Mouse (Mus musculus) myocyte (in vitro differentiated cells): Measurements from ENCODE around the gene Gm5426. TPM values are rescaled to one million over a fixed set of nuclear protein-coding genes. Genes with fewer than 3 reads are reported as not detected.
"Not testable (repeated sequence)": the region's sequence is repeated elsewhere in the genome, so short reads cannot be mapped to it uniquely, and the experiment has no call there.

Experiments used
- H3K27me3 ChIP-seq: one replicate; pipeline ENCODE4 v1.6.1; 2011; ENCODE audit not compliant: control insufficient read depth, insufficient read depth, insufficient read length
- H3K36me3 ChIP-seq: one replicate; pipeline ENCODE4 v1.6.1; 2011; ENCODE audit not compliant: control insufficient read depth, insufficient read depth
- H3K4me2 ChIP-seq: one replicate; pipeline ENCODE4 v1.6.1; 2011; ENCODE audit warnings: low read depth, control low read depth
- H3K4me3 ChIP-seq: one replicate; pipeline ENCODE4 v1.5.1; 2011; ENCODE audit warnings: mild to moderate bottlenecking, control low read depth, moderate library complexity
- H3K79me2 ChIP-seq: one replicate; pipeline ENCODE4 v1.6.1; 2011; ENCODE audit not compliant: control insufficient read depth, insufficient read depth
- H3ac ChIP-seq: one replicate; pipeline ENCODE4 v1.6.1; 2011; ENCODE audit not compliant: control insufficient read depth, insufficient read length
- CEBPB ChIP-seq: IDR thresholded peaks from 2 replicates; pipeline ENCODE4 v1.6.1; 2011; ENCODE audit warnings: mild to moderate bottlenecking, moderate library complexity; ENCODE audit not compliant: poor library complexity, insufficient read depth, severe bottlenecking
- E2F4 ChIP-seq: IDR thresholded peaks from one replicate; pipeline ENCODE4 v1.6.1; 2011; ENCODE audit warnings: mild to moderate bottlenecking, control low read depth, moderate library complexity; ENCODE audit not compliant: insufficient read depth
- MAX ChIP-seq: IDR thresholded peaks from one replicate; pipeline ENCODE4 v1.6.1; 2011; ENCODE audit warnings: low read depth, mild to moderate bottlenecking, control low read depth
- MYOD1 ChIP-seq, 3 experiments: IDR thresholded peaks; one replicate each; pipeline ENCODE4 v1.6.1; 2011; ENCODE audit warnings: control low read depth in 2 of 3, low read depth in 2 of 3, mild to moderate bottlenecking in 2 of 3, moderate library complexity in 1 of 3; ENCODE audit not compliant: insufficient read length in 2 of 3, control insufficient read depth in 1 of 3
- MYOG ChIP-seq, 3 experiments: IDR thresholded peaks; one replicate each; pipeline ENCODE4 v1.6.1; 2011; ENCODE audit warnings: control low read depth in 2 of 3, low read depth in 2 of 3, mild to moderate bottlenecking in 2 of 3; ENCODE audit not compliant: insufficient read length in 2 of 3, control insufficient read depth in 1 of 3, insufficient read depth in 1 of 3
- POLR2A ChIP-seq: IDR thresholded peaks from one replicate; pipeline ENCODE4 v1.6.1; 2011; ENCODE audit warnings: low read depth, mild to moderate bottlenecking, control low read depth, moderate library complexity; ENCODE audit not compliant: insufficient read length
- POLR2AphosphoS2 ChIP-seq: IDR thresholded peaks from one replicate; pipeline ENCODE4 v1.6.1; 2011; ENCODE audit warnings: low read depth, control low read depth; ENCODE audit not compliant: insufficient read length
- REST ChIP-seq: IDR thresholded peaks from one replicate; pipeline ENCODE4 v1.6.1; 2011; ENCODE audit warnings: mild to moderate bottlenecking, control low read depth, moderate library complexity; ENCODE audit not compliant: insufficient read depth, insufficient read length
- SRF ChIP-seq: IDR thresholded peaks from one replicate; pipeline ENCODE4 v1.6.1; 2011; ENCODE audit warnings: low read depth; ENCODE audit not compliant: control insufficient read depth, insufficient read length
- TCF12 ChIP-seq: IDR thresholded peaks from one replicate; pipeline ENCODE4 v1.6.1; 2011; ENCODE audit warnings: mild to moderate bottlenecking, control low read depth; ENCODE audit not compliant: poor library complexity, insufficient read depth, severe bottlenecking
- TCF3 ChIP-seq: IDR thresholded peaks from one replicate; pipeline ENCODE4 v1.6.1; 2011; ENCODE audit warnings: low read depth, control low read depth; ENCODE audit not compliant: insufficient read length
- USF1 ChIP-seq: IDR thresholded peaks from one replicate; pipeline ENCODE4 v1.6.1; 2011; ENCODE audit warnings: low read depth, mild to moderate bottlenecking, control low read depth, moderate library complexity
- polyA plus RNA-seq: library from polyadenylated mRNA; unstranded; fragments of >200 nt; fragmentation: generic; extraction: Trizol; gene quantifications from one replicate; pipeline ENCODE4 v1.2.1, GENCODE M21; 2012; ENCODE audit warnings: missing spikeins

The Gm5426 gene
- polyA plus RNA-seq, 1 experiment = not detected

GRCm38 (mm10) chr10:96130406-96130805 is 6.0 kb upstream of the Gm5426 start:
- no peaks in the 10 kb centered on the region for H3K36me3 ChIP-seq
- no peaks in the 10 kb centered on the region for H3K79me2 ChIP-seq
- H3ac ChIP-seq = no peak overlapping the region
- H3K4me2 ChIP-seq = no peak overlapping the region
- H3K4me3 ChIP-seq = no peak overlapping the region
- no peaks in the 10 kb centered on the region for H3K27me3 ChIP-seq
- TF ChIP-seq MYOD1 (IDR thresholded peaks at IDR 0.05; ENCODE audit: control insufficient read depth in 1 of 3, insufficient read length in 2 of 3, low read depth in 2 of 3) (no peak), TCF12 (no peak), MAX (no peak), SRF (no peak), MYOG (IDR thresholded peaks at IDR 0.05; ENCODE audit: control insufficient read depth in 1 of 3, insufficient read depth in 1 of 3, insufficient read length in 2 of 3, low read depth in 2 of 3) (no peak), POLR2AphosphoS2 (no peak), CEBPB (no peak), REST (no peak), E2F4 (no peak), TCF3 (no peak), POLR2A (no peak), USF1 (no peak)

- Histone ChIP-seq H3K27me3 (no peaks in the 10 kb centered on the region), H3K79me2 (no peaks in the 10 kb centered on the region), H3K4me3 (no peak overlapping the region), H3ac (no peak overlapping the region), H3K36me3 (no peaks in the 10 kb centered on the region), H3K4me2 (no peak overlapping the region)
- TF ChIP-seq E2F4 (no peak), SRF (no peak), MAX (no peak), TCF12 (no peak), MYOG (IDR thresholded peaks at IDR 0.05; ENCODE audit: control insufficient read depth in 1 of 3, insufficient read depth in 1 of 3, insufficient read length in 2 of 3, low read depth in 2 of 3) (no peak), TCF3 (no peak), POLR2A (no peak), MYOD1 (IDR thresholded peaks at IDR 0.05; ENCODE audit: control insufficient read depth in 1 of 3, insufficient read length in 2 of 3, low read depth in 2 of 3) (no peak), POLR2AphosphoS2 (no peak), USF1 (no peak), CEBPB (no peak), REST (no peak)
Observed at GRCm38 (mm10) chr10:96131112-96131511, 5.3 kb upstream of the Gm5426 start.

DNA sequence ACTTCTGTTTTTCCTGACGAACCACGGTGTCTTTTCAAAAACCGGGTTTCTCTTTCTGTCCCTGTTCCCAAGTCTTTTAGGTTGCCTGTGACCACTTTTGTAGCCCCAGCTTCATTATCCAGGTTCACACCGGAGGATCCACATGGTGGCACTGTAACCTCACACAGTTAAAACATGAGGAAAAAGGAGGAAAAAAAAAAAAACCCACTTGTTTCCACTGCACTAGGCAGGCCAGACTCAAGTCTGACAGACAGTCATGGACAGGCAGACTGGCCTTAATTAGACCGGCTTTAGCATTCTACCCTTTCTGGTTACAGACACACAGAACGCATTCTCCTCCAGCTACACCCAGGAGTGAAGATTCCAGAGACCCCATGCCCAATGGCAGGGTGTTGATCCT is 4.2 kb upstream of the Gm5426 start:
- Histone ChIP-seq H3K79me2 (no peaks in the 10 kb centered on the region), H3K27me3 (no peaks in the 10 kb centered on the region), H3K4me2 (no peak overlapping the region), H3K4me3 (no peak overlapping the region), H3ac (no peak overlapping the region), H3K36me3 (no peaks in the 10 kb centered on the region)
- TF ChIP-seq MAX (no peak), SRF (no peak), USF1 (no peak), POLR2AphosphoS2 (no peak), TCF3 (no peak), MYOG (IDR thresholded peaks at IDR 0.05; ENCODE audit: control insufficient read depth in 1 of 3, insufficient read depth in 1 of 3, insufficient read length in 2 of 3, low read depth in 2 of 3) (no peak), E2F4 (no peak), REST (no peak)

GRCm38 (mm10) chr10:96138585-96138984 is 2.2 kb downstream of the Gm5426 start:
- H3K36me3 ChIP-seq = no peaks in the 10 kb centered on the region
- no peaks in the 10 kb centered on the region for H3K79me2 ChIP-seq
- H3K27me3 ChIP-seq = no peaks in the 10 kb centered on the region
- H3ac ChIP-seq = no peak overlapping the region
- H3K4me2 ChIP-seq = no peak overlapping the region
- TF ChIP-seq TCF3 (no peak), CEBPB (no peak), MAX (no peak), SRF (no peak), MYOD1 (IDR thresholded peaks at IDR 0.05; ENCODE audit: control insufficient read depth in 1 of 3, insufficient read length in 2 of 3, low read depth in 2 of 3) (no peak), MYOG (IDR thresholded peaks at IDR 0.05; ENCODE audit: control insufficient read depth in 1 of 3, insufficient read depth in 1 of 3, insufficient read length in 2 of 3, low read depth in 2 of 3) (no peak), POLR2AphosphoS2 (no peak), REST (no peak), USF1 (no peak), POLR2A (no peak), E2F4 (no peak), TCF12 (no peak)
- H3K4me3 ChIP-seq = no peak overlapping the region

GRCm38 (mm10) chr10:96139274-96139673 is 2.9 kb downstream of the Gm5426 start:
- not testable (repeated sequence) for H3K79me2 ChIP-seq, H3ac ChIP-seq, H3K36me3 ChIP-seq, H3K4me2 ChIP-seq, H3K27me3 ChIP-seq, H3K4me3 ChIP-seq
